Mouse (Mus musculus): ENCODE results near the gene Kifc5b. TPM values are rescaled to one million over a fixed set of nuclear protein-coding genes. Genes with fewer than 3 reads are reported as not detected.
"Not testable (repeated sequence)": the region's sequence is repeated elsewhere in the genome, so short reads cannot be mapped to it uniquely, and the experiment has no call there.

The Kifc5b gene
- polyA plus RNA-seq, 1 experiment, result 3.7 TPM

- 57% methylated on average over 6 of the region's 6 CpGs for WGBS
- no peak overlapping the region for H3K4me3 ChIP-seq (ENCODE audit: low read depth, low read length)
Observed at GRCm38 (mm10) chr17:26893492-26893891, 23.4 kb upstream of the Kifc5b start.

GRCm38 (mm10) chr17:26894342-26894741 is 22.5 kb upstream of the Kifc5b start:
- WGBS, result 85% methylated on average over 6 of the region's 6 CpGs
- TF ChIP-seq POLR2A (IDR thresholded peaks at IDR 0.05; ENCODE audit: low read depth, low read length), result no peak
- no peak for TF ChIP-seq CTCF (IDR thresholded peaks at IDR 0.05; ENCODE audit: extremely low read depth, insufficient read length, insufficient replicate concordance, low read depth, low read length)
- no peak overlapping the region for H3K27ac ChIP-seq (ENCODE audit: insufficient read depth, low read depth, low read length)

More at GRCm38 (mm10) chr17:26893492-26893891, 23.4 kb upstream of the Kifc5b start:
- Histone ChIP-seq H3K27ac (ENCODE audit: insufficient read depth, low read depth, low read length) (no peak overlapping the region), H3K36me3 (ENCODE audit: control insufficient read depth, insufficient read depth, low read length) (no peaks in the 10 kb centered on the region), H3K27me3 (ENCODE audit: control insufficient read depth, insufficient read depth, low read length) (no peaks in the 10 kb centered on the region), H3K4me1 (ENCODE audit: control insufficient read depth, insufficient read depth, insufficient read length, low read length) (peaks cover 4% of the 10 kb centered on the region)
- TF ChIP-seq POLR2A (IDR thresholded peaks at IDR 0.05; ENCODE audit: low read depth, low read length), result no peak
- TF ChIP-seq CTCF (IDR thresholded peaks at IDR 0.05; ENCODE audit: extremely low read depth, insufficient read length, insufficient replicate concordance, low read depth, low read length), result no peak

GRCm38 (mm10) chr17:26895578-26895977 is 21.3 kb upstream of the Kifc5b start:
- no peak overlapping the region for H3K4me3 ChIP-seq (ENCODE audit: low read depth, low read length)
- peaks cover 4% of the 10 kb centered on the region for H3K4me1 ChIP-seq (ENCODE audit: control insufficient read depth, insufficient read depth, insufficient read length, low read length)
- 13% methylated on average over 10 of the region's 10 CpGs for WGBS
- no peaks in the 10 kb centered on the region for H3K36me3 ChIP-seq (ENCODE audit: control insufficient read depth, insufficient read depth, low read length)
- H3K27ac ChIP-seq (ENCODE audit: insufficient read depth, low read depth, low read length), result no peak overlapping the region
- TF ChIP-seq CTCF (IDR thresholded peaks at IDR 0.05; ENCODE audit: extremely low read depth, insufficient read length, insufficient replicate concordance, low read depth, low read length) (peak; percentile 84; the same call in 1 of the 2 replicates), POLR2A (IDR thresholded peaks at IDR 0.05; ENCODE audit: low read depth, low read length) (0 out of 2 replicates have a peak, but pooled peaks have one; percentile 23)
- no peaks in the 10 kb centered on the region; the same call in 1 of the 2 replicates for H3K27me3 ChIP-seq (ENCODE audit: control insufficient read depth, insufficient read depth, low read length)

More at GRCm38 (mm10) chr17:26894342-26894741, 22.5 kb upstream of the Kifc5b start:
- Histone ChIP-seq H3K4me3 (ENCODE audit: low read depth, low read length) (no peak overlapping the region), H3K27me3 (ENCODE audit: control insufficient read depth, insufficient read depth, low read length) (no peaks in the 10 kb centered on the region; the same call in 1 of the 2 replicates), H3K4me1 (ENCODE audit: control insufficient read depth, insufficient read depth, insufficient read length, low read length) (peaks cover 4% of the 10 kb centered on the region), H3K36me3 (ENCODE audit: control insufficient read depth, insufficient read depth, low read length) (no peaks in the 10 kb centered on the region)

DNA sequence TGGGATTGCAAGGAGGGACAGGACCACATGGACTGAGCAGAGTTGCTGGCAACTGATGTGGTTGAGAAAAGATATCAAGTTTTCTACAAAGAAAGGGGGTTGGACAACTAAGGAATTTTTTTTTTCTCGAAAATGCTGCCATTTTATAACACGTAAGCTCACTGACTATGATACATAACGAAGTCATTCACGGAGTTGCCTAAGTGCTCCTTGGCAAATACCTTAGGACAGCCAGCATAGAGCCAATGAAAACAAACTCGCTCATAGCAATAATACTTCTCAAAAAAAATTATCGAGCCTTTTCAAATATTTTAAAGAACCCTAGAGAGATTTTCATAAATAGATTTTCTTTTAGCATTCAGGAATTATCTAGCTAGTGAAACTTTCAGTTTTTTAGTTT is 16.0 kb upstream of the Kifc5b start:
- TF ChIP-seq CTCF (IDR thresholded peaks at IDR 0.05; ENCODE audit: extremely low read depth, insufficient read length, insufficient replicate concordance, low read depth, low read length), result no peak
- no peak for TF ChIP-seq POLR2A (IDR thresholded peaks at IDR 0.05; ENCODE audit: low read depth, low read length)
- H3K36me3 ChIP-seq (ENCODE audit: control insufficient read depth, insufficient read depth, low read length), result no peaks in the 10 kb centered on the region
- WGBS, result 80% methylated on average over 6 of the region's 6 CpGs
- H3K4me1 ChIP-seq (ENCODE audit: control insufficient read depth, insufficient read depth, insufficient read length, low read length), result no peaks in the 10 kb centered on the region
- no peak overlapping the region for H3K27ac ChIP-seq (ENCODE audit: insufficient read depth, low read depth, low read length)
- H3K27me3 ChIP-seq (ENCODE audit: control insufficient read depth, insufficient read depth, low read length), result peaks cover 3% of the 10 kb centered on the region
- no peak overlapping the region for H3K4me3 ChIP-seq (ENCODE audit: low read depth, low read length)

DNA sequence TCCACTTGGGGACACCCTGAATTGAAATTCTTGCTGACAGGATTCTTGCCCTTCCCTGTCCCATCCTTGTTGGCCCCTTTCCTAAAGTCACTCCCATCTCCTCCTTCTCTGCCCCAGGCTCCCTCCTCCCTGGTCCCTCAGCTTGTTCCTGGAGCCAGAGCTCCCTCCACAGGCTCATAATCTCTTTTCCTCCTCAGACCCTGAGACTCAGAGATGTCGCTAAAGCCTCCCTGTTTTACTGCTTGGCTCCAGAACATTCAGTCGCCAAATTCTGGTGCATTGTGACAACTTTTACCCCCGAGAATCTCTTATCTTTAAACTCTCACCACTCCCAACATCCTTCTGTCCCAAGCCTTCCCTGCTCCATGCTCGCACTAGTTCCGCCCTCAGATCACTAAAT is 12.6 kb upstream of the Kifc5b start:
- H3K4me1 ChIP-seq (ENCODE audit: control insufficient read depth, insufficient read depth, insufficient read length, low read length), result no peaks in the 10 kb centered on the region
- no peak overlapping the region for H3K27ac ChIP-seq (ENCODE audit: insufficient read depth, low read depth, low read length)
- TF ChIP-seq POLR2A (IDR thresholded peaks at IDR 0.05; ENCODE audit: low read depth, low read length), result no peak
- no peak for TF ChIP-seq CTCF (IDR thresholded peaks at IDR 0.05; ENCODE audit: extremely low read depth, insufficient read length, insufficient replicate concordance, low read depth, low read length)
- no peaks in the 10 kb centered on the region for H3K36me3 ChIP-seq (ENCODE audit: control insufficient read depth, insufficient read depth, low read length)
- 44% methylated on average over 5 of the region's 5 CpGs for WGBS
- H3K4me3 ChIP-seq (ENCODE audit: low read depth, low read length), result no peak overlapping the region
- peaks cover 3% of the 10 kb centered on the region; the same call in 1 of the 2 replicates for H3K27me3 ChIP-seq (ENCODE audit: control insufficient read depth, insufficient read depth, low read length)

- H3K4me1 ChIP-seq (ENCODE audit: control insufficient read depth, insufficient read depth, insufficient read length, low read length); H3K27me3 ChIP-seq (ENCODE audit: control insufficient read depth, insufficient read depth, low read length); H3K4me3 ChIP-seq (ENCODE audit: low read depth, low read length); H3K36me3 ChIP-seq (ENCODE audit: control insufficient read depth, insufficient read depth, low read length); H3K27ac ChIP-seq (ENCODE audit: insufficient read depth, low read depth, low read length): not testable (repeated sequence)
- 91% methylated on average over 15 of the region's 15 CpGs for WGBS
Observed at GRCm38 (mm10) chr17:26907506-26907905, 9.4 kb upstream of the Kifc5b start.

DNA sequence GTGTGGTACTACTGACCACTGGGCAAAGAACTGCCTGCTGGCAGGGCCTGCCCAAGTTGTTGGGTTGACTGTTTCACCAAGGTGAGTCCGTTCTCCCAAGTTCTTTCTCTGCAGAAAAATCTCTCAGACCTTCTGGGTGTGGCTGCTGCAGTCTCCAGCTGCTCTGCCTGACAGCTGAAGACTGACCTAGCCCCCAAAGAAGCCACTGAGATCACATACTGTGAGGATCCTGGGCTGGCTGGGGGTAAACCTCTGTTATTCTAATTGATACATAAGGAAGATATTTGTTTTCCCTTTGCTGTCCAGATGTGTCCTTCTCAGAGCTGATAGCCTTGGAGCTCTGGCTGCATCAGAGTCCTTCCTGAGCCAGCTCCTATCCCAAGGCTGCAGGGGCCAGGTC is 1.6 kb upstream of the Kifc5b start:
- no peaks in the 10 kb centered on the region for H3K4me1 ChIP-seq (ENCODE audit: control insufficient read depth, insufficient read depth, insufficient read length, low read length)
- 51% methylated on average over 1 of the region's 1 CpGs for WGBS
- H3K27me3 ChIP-seq (ENCODE audit: control insufficient read depth, insufficient read depth, low read length), result no peaks in the 10 kb centered on the region
- no peak overlapping the region for H3K27ac ChIP-seq (ENCODE audit: insufficient read depth, low read depth, low read length)
- TF ChIP-seq POLR2A (IDR thresholded peaks at IDR 0.05; ENCODE audit: low read depth, low read length), result no peak
- no peak for TF ChIP-seq CTCF (IDR thresholded peaks at IDR 0.05; ENCODE audit: extremely low read depth, insufficient read length, insufficient replicate concordance, low read depth, low read length)
- H3K4me3 ChIP-seq (ENCODE audit: low read depth, low read length), result no peak overlapping the region
- H3K36me3 ChIP-seq (ENCODE audit: control insufficient read depth, insufficient read depth, low read length), result no peaks in the 10 kb centered on the region

DNA sequence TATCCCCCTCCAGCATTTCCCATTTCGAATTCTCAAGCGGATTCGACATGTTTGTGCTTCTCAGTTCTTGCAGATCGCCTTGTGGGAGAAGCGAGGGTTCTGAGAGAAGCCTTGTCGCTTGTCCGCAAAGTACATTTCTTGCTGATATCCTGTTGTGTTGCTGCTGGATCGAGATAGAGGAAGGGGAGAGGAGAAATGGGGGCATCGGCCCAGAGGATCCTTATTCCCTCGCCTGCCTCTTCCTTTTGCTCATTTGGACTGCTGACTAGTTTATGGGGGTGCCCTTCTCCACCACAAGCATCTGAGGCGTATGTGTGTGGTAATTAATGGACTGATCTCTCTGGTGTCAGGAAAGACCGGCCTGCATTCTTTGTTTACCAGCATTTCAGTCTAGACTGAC is 669 bp downstream of the Kifc5b start:
- 1% methylated on average over 12 of the region's 12 CpGs for WGBS
- H3K4me3 ChIP-seq (ENCODE audit: low read depth, low read length), result peak overlapping the region; percentile 94

More for the DNA sequence above, 669 bp downstream of the Kifc5b start:
- not testable (repeated sequence) for H3K36me3 ChIP-seq (ENCODE audit: control insufficient read depth, insufficient read depth, low read length); H3K4me1 ChIP-seq (ENCODE audit: control insufficient read depth, insufficient read depth, insufficient read length, low read length); H3K27ac ChIP-seq (ENCODE audit: insufficient read depth, low read depth, low read length); H3K27me3 ChIP-seq (ENCODE audit: control insufficient read depth, insufficient read depth, low read length)

All from small intestine, adult 2 months (tissue).